Mouse (Mus musculus) hindbrain, embryonic 10.5 days (tissue): ENCODE measurements around the gene Gak. TPM values are rescaled to one million over a fixed set of nuclear protein-coding genes. Genes with fewer than 3 reads are reported as not detected.

ENCODE experiments used
- polyA plus RNA-seq: library from polyadenylated mRNA; unstranded; fragments of >200 nt; fragmentation: Nextera tagmentation; extraction: Ambion mirVana; gene quantifications from 2 replicates; pipeline ENCODE4 v1.2.1, GENCODE M21; 2016

Gene Gak
- polyA plus RNA-seq, 1 experiment from 2014 or later = 58.0 TPM

Other genes starting within 250 kb of the Gak start
- 0.25 and 0.44 TPM in 2 replicates for gene Pde6b, start 241.4 kb downstream of the Gak start, polyA plus RNA-seq
- 397 and 447 TPM in 2 replicates for gene Atp5k, start 195.3 kb downstream of the Gak start, polyA plus RNA-seq
- gene Mfsd7a, start 180.9 kb downstream of the Gak start, polyA plus RNA-seq = 0.10 and 0.13 TPM in 2 replicates
- 24.3 and 27.5 TPM in 2 replicates for gene Pcgf3, start 168.5 kb downstream of the Gak start, polyA plus RNA-seq
- 6.9 and 11.2 TPM in 2 replicates for gene Cplx1, start 79.7 kb downstream of the Gak start, polyA plus RNA-seq
- 17.3 and 19.2 TPM in 2 replicates for gene Tmem175, start within 50 bp of the Gak start, polyA plus RNA-seq
- 12.0 and 12.8 TPM in 2 replicates for gene Idua, start 30.6 kb upstream of the Gak start, polyA plus RNA-seq
- 11.1 and 15.1 TPM in 2 replicates for gene Dgkq, start 39.9 kb upstream of the Gak start, polyA plus RNA-seq
- 0.57 and 0.99 TPM in 2 replicates for gene Slc26a1, start 45.8 kb upstream of the Gak start, polyA plus RNA-seq
- gene Fgfrl1, start 62.6 kb upstream of the Gak start, polyA plus RNA-seq = 14.7 and 16.3 TPM in 2 replicates
- gene Rnf212, start 145.2 kb upstream of the Gak start, polyA plus RNA-seq = 0.25 TPM in 1 of 2 replicates, not detected in the other
- gene Tmed11, start 165.6 kb upstream of the Gak start, polyA plus RNA-seq = not detected in 2 replicates
- gene Vmn2r8, start 179.1 kb upstream of the Gak start, polyA plus RNA-seq = not detected in 2 replicates
- not detected in 2 replicates for gene Vmn2r9, start 222.8 kb upstream of the Gak start, polyA plus RNA-seq